Mouse (Mus musculus): Measurements from ENCODE around the gene Gpc6.

DNA sequence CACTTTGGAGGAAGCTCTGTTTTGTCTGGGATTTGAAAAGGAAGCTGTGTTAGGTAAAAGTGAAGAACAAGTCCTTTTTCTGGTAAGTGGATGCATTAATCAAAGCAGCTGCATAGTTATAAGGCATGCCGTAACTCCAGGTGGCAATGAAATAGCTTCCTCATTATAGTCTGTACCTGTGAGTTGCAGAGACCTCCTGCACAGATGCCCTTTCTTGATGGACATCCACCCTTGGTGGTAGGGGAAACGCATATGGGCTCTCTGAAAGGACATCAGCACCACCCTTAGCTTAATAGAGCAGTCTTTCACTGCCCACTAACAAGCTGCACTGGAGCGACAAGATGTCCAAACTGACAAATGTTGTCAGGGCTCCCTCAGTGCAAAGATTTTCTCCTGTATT, 83.7 kb downstream of the Gpc6 start:
- TF ChIP-seq POLR2A (IDR thresholded peaks at IDR 0.05; ENCODE audit: insufficient read depth, low read depth, low read length) (no peak), EP300 (IDR thresholded peaks at IDR 0.05; ENCODE audit: insufficient read depth, low read depth, low read length) (no peak)
